Mouse (Mus musculus): ENCODE measurements around the gene Zbtb42.

The Zbtb42 gene

DNA sequence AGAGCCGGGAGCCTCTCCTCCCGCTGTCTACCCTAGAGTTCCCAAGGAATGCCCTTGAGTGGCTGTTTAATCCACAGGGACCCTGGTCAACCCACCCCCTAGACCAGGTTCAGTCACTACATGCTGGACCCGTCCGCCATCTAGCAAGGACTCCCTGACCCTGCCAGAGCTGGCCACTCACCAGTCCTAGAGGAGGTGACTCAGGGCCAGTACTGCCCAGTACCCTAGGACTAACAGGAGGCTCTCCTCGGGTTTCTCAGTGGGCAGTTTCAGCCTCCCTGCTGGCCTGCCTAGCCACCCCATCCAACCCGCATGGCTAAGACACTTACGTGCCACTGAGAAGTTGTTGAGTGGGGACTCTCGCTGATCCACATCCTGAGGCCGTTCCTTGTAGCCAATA, 16.8 kb upstream of the Zbtb42 start:
- no peak for DNase-seq (ENCODE audit: low read depth)

DNA sequence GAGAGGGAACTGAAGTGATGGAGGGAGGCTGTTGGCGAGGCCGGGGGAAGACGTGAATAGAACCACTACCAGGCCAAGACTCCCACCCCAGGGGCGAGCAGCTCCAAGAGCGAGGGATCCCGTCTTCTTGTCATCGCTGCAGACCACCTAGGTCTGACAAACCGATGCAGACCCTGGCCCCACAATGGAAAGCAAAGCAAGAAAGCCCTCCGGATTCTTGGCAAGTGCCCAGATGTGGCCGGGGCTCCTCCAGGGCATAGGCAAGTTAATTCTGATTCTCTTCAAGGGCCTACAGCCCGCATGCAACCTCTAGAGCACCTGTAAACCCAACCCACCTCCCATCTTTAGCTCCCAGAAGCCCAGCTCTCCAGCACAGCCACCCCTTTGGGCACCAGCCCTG, 15.3 kb upstream of the Zbtb42 start:
- DNase-seq (ENCODE audit: low read depth): no peak

DNA sequence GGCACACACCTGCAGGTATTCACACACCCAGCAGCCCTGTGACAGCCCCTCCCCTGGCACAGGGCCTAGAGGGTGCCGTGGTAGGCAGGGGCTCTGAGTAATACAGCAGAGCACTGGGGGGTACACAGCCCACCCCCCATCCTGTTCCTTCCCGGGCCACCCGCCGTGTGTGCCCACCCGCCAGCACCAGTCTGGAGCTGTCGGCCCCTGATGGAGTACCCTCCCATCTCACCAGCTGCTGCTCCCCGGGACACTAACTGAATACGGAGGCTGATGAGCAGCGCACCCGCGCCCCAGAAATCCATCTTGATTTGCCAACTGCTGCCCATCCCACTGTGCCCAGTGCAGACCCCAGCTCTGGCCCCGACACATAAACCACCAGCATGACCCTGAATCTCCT, 14.9 kb upstream of the Zbtb42 start:
- DNase-seq (ENCODE audit: low read depth): no peak

DNA sequence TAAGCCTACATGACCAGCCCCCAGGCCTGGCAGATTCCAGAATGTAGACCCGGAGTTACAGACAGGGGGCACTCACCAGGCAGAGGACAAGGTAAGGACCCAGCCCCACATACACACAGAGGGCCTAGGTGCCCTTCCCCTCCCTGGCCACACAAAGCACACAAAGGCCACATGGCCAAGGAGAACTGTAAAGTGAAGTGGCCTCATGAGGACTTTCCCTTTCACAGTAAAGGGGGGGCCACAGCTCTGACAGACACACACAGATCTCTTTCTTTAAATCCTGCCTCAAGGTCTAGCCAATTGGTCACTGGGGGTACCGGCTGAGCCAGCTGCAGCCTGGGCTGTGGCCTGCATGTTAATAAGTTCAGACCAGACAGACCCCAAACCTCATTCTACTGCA, 14.5 kb upstream of the Zbtb42 start:
- DNase-seq (ENCODE audit: low read depth): no peak

DNA sequence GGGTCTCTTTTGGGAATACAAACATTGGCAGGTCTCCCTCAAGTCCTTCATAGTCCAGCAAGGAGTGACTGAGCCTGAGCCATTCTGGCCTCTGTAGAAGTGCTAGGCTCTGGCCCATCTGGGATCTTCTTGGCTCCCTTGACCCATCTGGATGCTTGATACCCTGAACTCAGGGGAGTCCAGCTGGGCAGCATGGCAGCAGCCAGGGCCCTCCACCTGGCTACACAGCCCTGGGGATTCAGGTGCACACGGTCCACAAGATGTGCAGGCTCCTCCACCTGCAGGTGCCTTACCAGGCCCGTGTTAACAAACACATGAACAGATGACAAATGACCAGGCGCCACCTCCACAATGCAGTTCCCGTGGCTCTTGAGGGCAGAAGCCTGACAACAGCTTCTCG, 14.0 kb upstream of the Zbtb42 start:
- no peak for DNase-seq (ENCODE audit: low read depth)

DNA sequence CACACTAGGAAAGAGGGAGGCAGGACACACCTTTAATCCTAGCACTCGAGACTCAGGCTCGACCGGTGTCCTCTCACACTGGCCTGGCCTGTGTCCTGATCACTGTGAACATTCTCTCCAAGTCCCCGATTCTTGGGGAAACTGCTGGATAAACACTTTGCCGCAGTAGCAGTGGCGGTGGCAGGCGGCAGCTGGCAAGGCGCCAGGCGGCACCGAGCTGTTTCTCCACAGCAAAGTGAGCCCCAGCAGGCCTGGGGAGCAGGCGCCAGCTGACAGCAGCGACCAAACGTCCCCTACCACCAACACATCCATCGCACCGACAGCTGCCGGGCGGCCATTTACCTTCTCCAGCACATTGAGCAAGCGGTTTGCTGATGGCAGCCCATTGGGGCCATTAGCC, 13.2 kb upstream of the Zbtb42 start:
- no peak for DNase-seq (ENCODE audit: low read depth)

DNA sequence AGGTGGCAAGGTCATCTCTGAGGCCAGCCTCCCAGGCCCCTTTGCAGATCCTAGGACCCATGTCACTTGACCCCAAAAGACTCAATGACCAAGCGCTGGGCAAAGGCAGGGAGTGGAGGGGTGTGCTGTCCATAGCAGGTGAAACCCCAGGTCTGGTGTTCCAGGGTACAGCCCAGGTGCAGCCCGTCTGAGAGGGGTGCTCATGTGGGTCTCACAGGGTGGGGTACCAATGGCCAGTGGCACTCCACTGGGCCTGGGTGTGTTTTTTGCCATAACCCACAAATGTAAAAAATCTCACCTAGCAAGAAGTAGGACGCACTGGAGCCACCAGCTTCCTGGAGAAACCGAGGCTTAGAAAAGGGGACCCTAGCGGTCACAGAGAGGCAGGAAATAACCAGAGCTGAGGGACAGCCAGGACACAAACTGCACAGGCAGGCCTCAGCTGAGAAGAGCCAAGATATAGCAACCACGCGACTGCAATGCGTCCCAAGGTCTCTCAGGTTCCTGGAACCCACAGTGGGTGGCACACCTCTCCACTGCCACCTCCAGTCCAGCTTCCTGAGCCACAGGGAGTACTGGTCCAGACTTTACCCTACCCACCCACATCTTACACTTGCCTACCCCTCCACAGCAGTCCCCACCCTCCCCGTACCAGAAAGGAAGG, 12.6 kb upstream of the Zbtb42 start:
- no peak for DNase-seq (ENCODE audit: low read depth)

DNA sequence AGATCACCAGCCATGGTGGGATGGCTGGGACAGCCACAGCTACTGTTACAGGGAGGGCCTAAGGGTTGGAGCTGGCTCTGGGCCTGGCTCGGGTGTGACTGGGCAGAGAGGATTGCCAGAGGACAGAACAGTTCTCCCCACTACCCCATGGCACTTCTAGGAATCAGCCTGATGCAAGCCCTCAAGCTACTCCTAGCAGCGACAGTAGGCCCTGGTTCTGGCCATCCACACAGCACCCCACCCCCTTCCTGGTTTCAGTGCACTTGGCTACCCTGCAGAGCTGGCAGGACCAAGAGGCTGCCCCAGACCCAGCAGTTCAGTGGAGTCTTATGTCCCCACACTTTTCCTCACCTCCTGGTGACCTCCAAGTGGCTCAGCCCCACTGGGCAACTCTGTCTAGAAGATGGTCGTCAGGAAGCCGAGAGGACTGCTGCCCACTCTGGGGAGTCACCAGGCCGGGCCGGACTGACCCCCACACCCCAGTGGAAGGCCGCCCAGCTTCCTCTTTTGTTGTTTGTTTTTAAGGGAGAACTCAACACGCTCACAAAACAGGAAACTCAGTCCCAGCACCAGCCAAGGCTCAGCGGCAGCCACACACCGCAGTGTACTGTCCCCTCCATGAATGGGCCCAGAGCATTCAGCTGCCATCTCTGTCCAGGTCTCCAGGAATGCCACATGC, 10.9 kb upstream of the Zbtb42 start:
- no peak for DNase-seq (ENCODE audit: low read depth)

DNA sequence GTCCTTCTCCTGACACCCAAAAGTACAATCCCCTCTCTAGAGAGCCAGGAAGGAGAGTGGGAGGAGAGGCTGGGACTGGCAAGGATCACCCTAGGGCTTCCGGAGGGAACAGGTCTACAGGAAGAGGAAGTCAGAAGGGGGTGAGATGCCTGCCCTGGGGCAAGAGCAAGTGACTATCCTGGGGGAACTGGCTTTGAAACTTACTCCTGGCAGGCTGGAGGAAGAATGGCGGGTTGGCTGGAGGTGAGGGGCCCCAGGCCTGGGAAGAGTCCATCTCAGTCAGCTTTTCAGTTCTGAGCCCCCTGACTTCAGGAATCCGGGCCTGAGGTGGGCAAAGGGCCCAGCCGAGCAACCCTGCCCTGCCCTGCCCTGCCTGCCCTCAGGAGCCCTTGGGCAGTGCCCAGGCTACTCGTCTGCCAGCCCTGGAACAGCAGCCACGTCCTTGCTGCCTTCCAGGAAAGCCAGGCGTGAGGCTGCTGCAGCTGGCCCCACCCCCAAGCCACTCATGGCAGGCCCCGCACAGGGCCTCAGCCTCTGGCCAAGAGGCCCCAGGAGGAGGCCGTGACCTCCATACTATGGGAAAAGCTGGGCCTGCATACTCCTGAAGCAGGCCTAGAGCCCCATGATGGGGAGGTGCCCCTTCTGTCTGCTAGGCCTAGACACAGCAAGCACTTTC, 7.8 kb upstream of the Zbtb42 start:
- DNase-seq (ENCODE audit: low read depth): no peak

DNA sequence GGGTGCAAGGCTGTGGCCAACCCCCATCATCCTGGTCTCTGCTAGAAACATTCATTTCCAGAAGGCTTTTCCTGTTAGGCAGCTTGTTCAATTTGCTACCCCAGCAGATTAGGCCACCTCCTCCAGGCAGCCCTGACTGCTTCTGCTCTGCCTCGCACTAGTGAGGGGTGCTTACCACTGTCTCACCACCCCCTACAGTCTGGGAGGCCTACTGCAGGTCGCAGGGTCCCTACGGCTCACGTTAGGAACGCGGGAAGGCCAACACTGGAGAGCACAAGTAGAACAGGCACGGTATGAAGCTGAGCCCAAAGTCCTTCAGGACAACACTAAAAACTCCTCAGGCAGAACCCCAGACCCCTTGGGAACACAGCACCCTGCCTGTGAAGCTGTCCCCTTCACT, 6.7 kb upstream of the Zbtb42 start:
- DNase-seq (ENCODE audit: low read depth): no peak

DNA sequence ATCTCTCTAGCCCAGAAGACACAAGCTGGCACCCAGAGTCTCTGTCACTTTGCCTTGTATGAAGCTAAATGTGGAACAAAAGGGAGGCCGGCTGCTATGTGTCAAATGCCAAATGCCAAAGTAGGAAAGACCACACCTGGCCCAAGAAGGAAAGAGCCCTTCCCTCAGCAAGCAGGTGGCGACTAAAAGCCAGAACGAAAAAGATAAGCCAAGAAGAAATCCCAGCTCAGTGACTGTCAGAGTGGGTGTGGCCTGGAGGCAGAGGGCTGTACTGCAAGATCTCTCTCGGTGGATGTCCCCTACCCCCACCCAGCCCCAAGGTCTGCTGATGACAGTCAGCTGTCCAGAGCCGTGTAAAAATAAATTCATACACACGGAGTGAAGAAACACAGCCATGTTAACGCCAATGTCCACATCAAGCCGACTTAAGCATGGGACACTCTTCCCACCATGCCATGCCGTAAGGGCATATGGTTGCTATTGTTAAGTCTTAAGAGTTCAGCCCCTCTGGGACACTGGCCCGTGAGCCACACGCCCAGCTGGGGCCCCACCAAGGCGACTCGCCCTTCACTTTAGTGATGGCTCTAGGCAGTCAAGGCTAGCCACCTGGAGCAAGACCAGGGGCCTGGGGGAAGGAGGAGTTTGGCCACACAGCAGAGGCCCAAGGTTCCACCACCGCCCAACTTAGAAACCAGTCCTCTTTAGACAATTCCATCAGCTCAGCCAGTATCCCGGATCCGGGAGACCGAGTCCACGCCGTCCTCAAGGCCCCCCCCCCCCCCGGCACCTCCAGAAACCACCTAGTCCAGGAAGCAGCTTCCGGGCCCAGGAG, 5.7 kb upstream of the Zbtb42 start:
- DNase-seq (ENCODE audit: low read depth): peak; percentile 71

DNA sequence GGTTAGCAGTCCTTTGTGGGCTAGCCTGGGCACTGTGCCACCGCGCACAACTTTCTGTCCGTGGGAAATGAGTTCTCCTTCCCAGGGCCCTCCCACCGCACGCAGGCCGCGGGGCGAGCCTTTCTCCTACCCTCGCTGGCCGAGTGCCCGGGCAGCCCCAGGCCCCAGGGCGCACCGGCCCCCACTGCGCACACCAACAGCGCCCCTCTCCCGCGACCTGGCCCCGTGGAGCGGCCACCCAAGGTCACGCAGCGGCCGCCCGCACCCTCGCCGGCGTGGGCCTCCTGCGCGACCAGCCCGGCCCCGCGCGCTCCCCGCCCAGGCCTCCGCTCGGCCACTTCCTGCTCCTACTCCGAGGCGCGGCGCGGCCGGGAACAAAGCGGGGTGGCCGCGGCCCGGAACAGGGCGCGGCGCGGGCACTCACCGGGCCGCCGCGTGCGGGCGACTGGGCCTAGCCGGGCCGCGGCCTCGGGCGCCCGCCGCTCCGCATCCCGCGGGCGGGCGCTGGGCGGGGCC, 5.0 kb upstream of the Zbtb42 start:
- DNase-seq (ENCODE audit: low read depth): peak; percentile 49

DNA sequence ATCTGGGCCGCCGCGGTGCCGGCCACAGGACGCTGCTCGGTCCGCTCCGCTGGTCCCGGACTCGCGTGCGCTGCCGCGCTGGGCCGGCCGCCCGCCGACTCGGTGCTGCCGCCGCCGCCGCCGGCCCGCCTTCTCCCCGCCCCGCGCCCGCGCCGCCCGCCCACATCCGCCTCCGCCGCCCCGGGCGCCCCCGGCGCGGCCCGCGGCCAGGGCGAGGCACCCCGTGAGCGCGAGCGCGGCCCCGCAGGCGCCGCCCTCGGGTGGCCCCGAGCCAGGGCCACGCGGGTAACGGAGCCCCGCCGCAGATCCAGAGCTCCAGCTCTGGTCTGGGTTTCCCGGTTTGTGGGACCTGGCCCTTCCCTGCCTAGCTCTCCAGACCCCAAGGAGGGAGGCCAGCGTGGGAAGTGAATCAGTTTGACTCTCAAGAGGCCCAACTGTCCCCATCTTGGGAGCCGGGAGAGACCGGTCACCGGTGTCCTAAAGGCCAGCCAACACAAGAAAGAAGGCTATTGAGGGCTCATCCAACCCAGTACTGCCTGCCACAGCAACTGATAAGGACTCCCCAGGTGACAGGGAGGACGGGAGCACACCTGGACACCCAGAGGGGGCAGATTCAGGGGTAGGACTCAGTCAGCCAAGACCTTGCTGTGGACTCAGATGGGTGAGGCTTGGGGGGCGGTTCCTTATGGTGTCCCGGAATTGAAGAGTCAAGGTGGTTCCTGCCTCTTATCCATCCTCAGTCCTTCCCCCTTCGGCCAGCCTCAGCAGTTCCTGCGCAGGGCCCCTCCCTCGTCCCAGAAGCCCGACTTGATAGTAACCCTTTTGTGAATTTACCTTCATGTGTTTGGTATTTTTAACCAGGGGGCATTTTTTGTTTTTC, 4.3 kb upstream of the Zbtb42 start, which contains the start of gene Akt1:
Akt1 (minus strand) TSS at position 753 of the 880 bp plus-strand sequence.
- peak; percentile 79 for DNase-seq (ENCODE audit: low read depth)

DNA sequence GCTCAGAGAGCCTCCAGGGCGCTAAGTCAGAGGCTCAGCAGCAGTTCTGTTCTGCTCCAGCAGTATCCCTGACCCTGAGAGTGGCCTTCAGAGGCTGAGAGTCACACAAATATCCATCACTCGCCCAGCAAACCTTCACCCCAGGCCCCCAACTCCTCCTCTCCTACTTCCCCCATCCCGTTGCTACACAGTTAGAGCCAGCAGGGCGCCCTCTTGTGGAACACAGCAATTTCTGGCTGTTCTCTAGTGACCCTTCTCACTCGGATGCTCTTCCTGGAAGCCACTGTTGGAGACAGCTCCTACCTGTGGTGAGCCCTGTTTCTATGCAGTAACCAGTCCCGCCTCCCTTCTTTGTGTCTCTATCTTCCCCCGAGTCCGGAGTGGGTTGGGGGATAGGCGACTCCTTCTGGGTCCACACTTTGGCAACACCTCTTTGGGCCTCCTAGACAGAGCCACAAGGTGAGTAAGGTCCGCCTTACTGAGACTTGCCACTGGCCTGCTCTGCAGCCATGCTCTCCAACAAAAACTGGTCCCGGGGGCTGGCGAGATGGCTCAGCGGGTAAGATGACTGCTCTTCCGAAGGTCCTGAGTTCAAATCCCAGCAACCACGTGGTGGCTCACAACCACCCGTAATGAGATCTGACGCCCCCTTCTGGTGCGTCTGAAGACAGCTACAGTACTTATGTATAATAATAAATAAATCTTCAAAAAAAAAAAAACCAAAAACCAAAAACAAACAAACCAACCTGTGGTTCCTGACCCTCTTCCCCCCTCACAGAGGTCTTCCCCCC, 3.2 kb upstream of the Zbtb42 start:
- peak; percentile 96 for DNase-seq (ENCODE audit: low read depth)

DNA sequence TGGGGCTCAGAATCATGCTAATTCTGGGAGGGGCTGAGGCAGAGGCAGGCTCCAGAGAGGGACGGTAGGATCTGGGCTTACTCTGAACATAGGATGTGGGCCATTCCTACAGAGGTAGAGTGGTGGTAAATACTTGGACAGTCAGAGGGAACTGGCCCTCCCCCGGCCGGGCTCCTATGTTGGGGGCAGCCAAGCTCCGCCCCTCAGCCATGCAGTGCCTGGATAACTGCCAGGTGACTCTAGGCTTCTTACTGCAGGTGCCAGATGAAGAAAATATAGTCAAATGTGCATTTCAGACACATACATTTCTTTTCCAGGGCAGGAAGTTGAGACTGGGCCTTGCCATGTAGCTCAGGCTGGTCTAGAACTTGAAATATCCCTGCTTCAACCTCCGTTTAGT, 1.6 kb upstream of the Zbtb42 start:
- DNase-seq (ENCODE audit: low read depth): no peak

DNA sequence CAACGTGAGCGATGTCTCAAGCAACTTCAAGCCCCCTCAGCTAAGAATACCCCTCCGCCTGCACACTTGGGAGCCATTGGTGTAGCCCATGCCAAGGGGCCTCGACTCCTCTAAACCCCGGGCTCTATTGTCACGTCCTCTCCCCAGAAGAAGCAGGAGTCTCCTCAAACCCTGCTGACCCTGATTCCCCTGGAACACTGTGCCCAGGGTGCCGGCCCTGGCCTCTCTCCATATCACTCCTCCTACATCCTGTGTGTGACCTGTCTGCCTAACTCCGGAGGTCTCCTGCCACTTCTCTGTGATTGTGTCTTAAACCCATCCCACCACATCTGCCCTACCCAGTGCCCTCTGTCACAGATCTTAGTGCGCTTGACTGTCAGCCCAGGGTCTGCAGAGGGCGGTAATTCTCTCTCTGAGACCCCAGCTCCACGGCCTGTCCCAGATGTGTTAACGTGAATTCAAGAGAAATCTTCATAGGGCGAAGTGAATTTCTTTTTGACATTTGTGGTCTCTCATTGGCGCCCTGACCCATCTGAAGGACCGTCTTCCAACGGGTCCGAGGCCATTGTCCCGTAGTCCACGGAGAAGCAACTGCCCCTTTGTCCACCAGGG, 579 bp upstream of the Zbtb42 start:
- no peak for DNase-seq (ENCODE audit: low read depth)

DNA sequence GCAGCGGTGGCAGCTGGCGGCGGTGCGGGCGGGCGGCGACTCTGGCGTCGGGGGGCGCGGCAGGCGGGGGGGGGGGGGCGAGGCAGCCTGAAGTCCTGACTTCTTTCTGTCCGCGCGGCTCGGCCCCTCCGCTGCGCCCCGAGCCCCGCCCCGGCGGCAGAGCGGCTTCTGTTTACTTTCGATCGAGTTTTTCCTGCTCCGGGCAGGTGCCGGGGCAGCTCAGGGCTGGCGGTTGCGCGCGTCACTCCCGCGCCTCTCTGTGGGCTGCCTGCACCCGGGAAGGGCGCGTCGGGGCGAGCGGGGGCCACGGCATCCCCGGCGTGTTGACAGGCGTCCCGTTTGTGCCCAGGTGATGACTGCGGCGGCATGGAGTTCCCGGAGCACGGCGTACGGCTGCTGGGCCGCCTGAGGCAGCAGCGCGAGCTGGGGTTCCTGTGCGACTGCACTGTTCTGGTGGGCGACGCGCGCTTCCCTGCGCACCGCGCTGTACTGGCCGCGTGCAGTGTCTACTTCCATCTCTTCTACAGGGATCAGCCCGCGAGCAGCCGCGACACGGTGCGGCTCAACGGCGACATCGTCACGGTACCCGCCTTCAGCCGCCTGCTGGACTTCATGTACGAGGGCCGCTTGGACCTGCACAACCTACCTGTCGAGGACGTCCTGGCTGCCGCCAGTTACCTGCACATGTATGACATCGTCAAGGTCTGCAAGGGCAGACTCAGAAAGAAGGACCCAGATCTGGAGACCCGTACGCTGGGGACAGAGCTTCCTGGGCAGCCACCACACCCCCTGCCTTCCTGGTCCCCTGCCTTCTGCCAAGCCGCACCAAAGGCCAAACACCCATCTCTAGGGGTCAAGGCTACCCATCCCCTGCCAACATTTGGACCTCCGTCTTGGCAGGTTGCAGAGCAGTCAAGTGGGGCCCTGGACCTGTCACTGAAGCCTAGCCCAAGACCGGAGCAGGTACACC, 684 bp downstream of the Zbtb42 start:
- DNase-seq (ENCODE audit: low read depth): peak; percentile 72

DNA sequence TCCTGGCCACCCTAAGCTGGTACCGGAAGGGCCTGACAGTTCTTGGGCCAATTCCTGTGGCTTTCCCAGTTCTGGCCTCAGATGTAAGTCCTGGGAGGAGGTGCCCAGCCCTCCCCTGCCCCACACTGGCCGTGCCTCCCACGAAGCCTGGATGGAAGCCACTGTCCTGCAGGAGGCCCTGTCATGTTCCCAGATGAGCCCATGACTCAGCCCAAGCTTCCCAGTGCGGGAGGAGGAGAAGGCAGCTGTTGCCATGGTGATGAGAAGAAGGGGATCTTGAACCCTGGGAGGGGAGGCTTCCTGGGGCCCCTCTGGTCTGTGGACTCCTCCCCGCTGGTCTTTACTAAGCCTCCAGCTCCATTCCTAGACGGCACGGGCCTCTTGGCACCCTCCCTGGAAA, 4.7 kb downstream of the Zbtb42 start:
- DNase-seq (ENCODE audit: low read depth): no peak

DNA sequence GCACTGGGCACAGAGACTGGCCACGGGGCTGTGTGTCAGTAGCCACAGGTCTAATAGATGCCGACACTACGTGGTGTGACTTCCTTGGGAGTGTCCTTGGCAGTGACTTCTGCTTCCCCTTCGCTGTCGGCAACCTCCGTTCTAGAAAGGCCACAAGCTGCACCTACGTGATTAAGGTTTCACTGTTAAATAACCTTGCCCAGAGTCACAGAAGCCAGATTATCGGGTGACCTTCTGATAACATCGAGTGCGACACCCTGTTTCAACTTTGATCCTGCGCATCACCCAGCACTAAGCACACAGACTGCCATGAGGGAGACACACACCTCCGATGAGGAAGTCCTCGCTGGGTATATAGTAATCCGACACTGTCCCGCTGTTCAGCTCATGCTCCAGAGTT, 9.8 kb downstream of the Zbtb42 start:
- DNase-seq (ENCODE audit: low read depth): peak; percentile 50

Data from induced T-regulatory cell, adult 2 months (primary cell).